Mouse (Mus musculus) hindbrain, embryonic 11.5 days (tissue): ENCODE results near the gene Lrrc17. TPM values are rescaled to one million over a fixed set of nuclear protein-coding genes. Genes with fewer than 3 reads are reported as not detected.

Source experiments
- ATAC-seq: fragments of 200-750 bp; cut with Nextera tagmentation; 2 replicates; pipeline ENCODE4 v1.8.0; 2017; ENCODE audit warnings: mild to moderate bottlenecking, moderate TSS enrichment, moderate library complexity; ENCODE audit not compliant: low FRiP score
- DNase-seq: peaks from one replicate; pipeline ENCODE4 v3.0.0-alpha.2; 2015; ENCODE audit warnings: low spot score
- H3K27ac ChIP-seq: fragments of 300-500 bp; sonication (generic); 2 replicates; pipeline ENCODE4 v1.5.1; 2014; ENCODE audit warnings: mild to moderate bottlenecking, low read depth, low read length
- H3K27me3 ChIP-seq: fragments of 300-500 bp; sonication (generic); 2 replicates; pipeline ENCODE4 v1.6.1; 2014; ENCODE audit warnings: mild to moderate bottlenecking, low read length, moderate library complexity, mixed read lengths; ENCODE audit not compliant: control insufficient read depth, insufficient read depth
- H3K36me3 ChIP-seq: fragments of 300-500 bp; sonication (generic); 2 replicates; pipeline ENCODE4 v1.6.1; 2014; ENCODE audit warnings: mild to moderate bottlenecking, low read length, moderate library complexity, mixed read lengths; ENCODE audit not compliant: control insufficient read depth, insufficient read depth
- H3K4me1 ChIP-seq: fragments of 300-500 bp; sonication (generic); replicated peaks from 2 replicates; pipeline ENCODE4 v1.6.1; 2014; ENCODE audit warnings: low read length, mixed read lengths; ENCODE audit not compliant: control insufficient read depth, insufficient read depth
- H3K4me2 ChIP-seq: fragments of 300-500 bp; sonication (generic); replicated peaks from 2 replicates; pipeline ENCODE4 v1.6.1; 2014; ENCODE audit warnings: mild to moderate bottlenecking, low read depth, low read length
- H3K4me3 ChIP-seq: fragments of 300-500 bp; sonication (generic); 2 replicates; pipeline ENCODE4 v1.5.1; 2014; ENCODE audit warnings: low read depth, low read length
- H3K9ac ChIP-seq: fragments of 300-500 bp; sonication (generic); 2 replicates; pipeline ENCODE4 v1.6.1; 2014; ENCODE audit warnings: low read depth, low read length
- H3K9me3 ChIP-seq: fragments of 300-500 bp; sonication (generic); 2 replicates; pipeline ENCODE4 v1.6.1; 2016; ENCODE audit warnings: low read length; ENCODE audit not compliant: control insufficient read depth
- WGBS: fragments of 180-500 bp; shearing (Covaris S2); extraction: QIAGEN DNeasy Blood & Tissue Kit; methylation state at CpG from one replicate; pipeline ENCODE4 v1.1.7; 2014; 5-methylcytosine and 5-hydroxymethylcytosine counted together
- polyA plus RNA-seq: library from polyadenylated mRNA; unstranded; fragments of >200 nt; fragmentation: Nextera tagmentation; extraction: Ambion mirVana; gene quantifications from 2 replicates; pipeline ENCODE4 v1.2.1, GENCODE M21; 2014

The Lrrc17 gene
- polyA plus RNA-seq, 1 experiment from 2014 or later = 27.3 TPM

DNA sequence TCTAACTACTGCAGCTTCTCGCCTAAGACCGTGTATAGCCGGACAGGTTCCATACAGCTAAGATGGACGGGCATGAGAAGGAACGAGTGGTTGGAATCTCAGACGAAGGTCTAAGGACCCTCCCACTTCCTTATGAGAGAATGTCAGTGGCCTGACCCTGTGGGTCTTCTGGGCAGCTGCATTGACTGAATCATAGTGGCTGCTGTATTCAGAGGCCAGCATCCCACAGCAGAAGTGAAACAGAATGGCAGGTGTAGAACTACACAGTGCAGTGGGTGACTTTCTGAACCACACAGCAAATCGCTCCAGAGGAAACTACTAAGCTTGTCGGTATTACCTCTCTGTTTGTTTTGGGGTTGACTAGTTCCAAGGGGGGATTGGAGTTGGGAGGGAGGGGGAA, 38.2 kb upstream of the Lrrc17 start:
- Histone ChIP-seq H3K27me3 (no peaks in the 10 kb centered on the region), H3K9me3 (no peaks in the 10 kb centered on the region), H3K4me3 (no peak overlapping the region), H3K9ac (no peak overlapping the region), H3K27ac (no peak overlapping the region), H3K4me1 (no peaks in the 10 kb centered on the region), H3K36me3 (no peaks in the 10 kb centered on the region), H3K4me2 (no peak overlapping the region)
- ATAC-seq = no peak
- DNase-seq = no peak
- WGBS = 87% methylated on average over 8 of the region's 8 CpGs

DNA sequence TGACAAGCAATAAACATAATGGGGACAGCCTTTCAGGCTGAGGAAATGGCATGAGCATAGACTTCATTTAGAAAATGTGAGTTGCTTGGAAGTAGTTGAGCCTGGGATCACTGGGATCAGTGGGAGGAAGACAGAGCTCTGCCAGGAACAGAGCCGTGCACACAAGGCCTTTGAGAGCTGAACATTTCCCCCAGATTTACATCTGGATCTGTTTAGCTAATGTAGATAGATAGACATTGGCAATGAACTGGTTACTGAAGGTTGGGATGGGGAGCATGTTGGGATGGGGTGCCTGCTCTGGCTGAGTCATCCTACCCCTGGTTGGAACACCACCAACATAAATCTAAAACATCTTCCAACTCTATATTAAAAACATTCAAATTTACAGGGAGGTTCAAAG, 36.5 kb upstream of the Lrrc17 start:
- ATAC-seq (no peak), DNase-seq (no peak)
- H3K9ac ChIP-seq = no peak overlapping the region
- no peaks in the 10 kb centered on the region for H3K36me3 ChIP-seq
- H3K4me1 ChIP-seq = no peaks in the 10 kb centered on the region
- H3K4me3 ChIP-seq = no peak overlapping the region
- H3K4me2 ChIP-seq = no peak overlapping the region
- H3K27me3 ChIP-seq = no peaks in the 10 kb centered on the region
- WGBS = 57% methylated on average over 1 of the region's 1 CpGs
- no peaks in the 10 kb centered on the region for H3K9me3 ChIP-seq
- no peak overlapping the region for H3K27ac ChIP-seq

DNA sequence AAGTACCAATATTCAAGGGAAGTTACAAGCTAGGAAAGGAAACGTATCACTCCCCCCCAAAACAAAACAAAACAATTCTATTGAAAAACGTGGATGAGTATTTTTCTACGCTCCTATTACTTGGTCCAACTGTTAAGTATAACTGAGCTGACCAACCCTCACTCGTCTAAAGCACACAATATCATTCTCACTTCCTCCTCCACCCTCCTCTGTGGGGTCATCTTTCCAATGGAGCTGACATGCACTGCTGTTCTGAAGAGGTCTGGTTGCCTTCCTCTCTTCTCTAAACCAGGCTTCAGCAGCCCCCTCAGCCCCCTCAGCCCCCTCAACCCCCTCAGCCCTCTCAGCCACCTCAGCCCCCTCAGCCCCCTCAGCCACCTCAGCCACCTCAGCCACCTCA, 33.6 kb upstream of the Lrrc17 start:
- Histone ChIP-seq H3K36me3 (no peaks in the 10 kb centered on the region), H3K4me1 (no peaks in the 10 kb centered on the region), H3K4me3 (no peak overlapping the region), H3K9me3 (no peaks in the 10 kb centered on the region), H3K27ac (no peak overlapping the region), H3K4me2 (no peak overlapping the region), H3K9ac (no peak overlapping the region), H3K27me3 (no peaks in the 10 kb centered on the region)
- WGBS = 78% methylated on average over 4 of the region's 4 CpGs
- no peak for ATAC-seq
- no peak for DNase-seq

DNA sequence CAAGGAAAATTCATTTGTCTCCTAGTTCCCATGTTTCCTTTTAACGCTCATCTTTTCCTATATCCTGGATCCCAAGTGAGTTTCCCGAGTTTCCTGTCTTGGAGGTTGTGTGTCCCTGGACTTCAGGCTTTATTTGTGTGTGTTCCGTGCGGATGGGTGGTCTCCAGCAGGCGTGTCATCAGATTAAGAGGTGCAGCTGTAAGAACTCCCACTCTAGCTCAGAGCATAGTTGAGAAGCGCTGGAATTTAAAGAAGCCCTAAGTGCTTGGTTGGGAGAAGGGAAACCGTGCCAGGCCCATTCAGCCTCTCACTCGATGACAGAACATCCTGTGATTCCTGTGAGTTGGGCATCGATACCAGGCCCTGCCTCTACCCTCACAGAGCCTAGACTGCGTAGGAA, 30.0 kb upstream of the Lrrc17 start:
- 78% methylated on average over 10 of the region's 10 CpGs for WGBS
- H3K4me1 ChIP-seq = no peaks in the 10 kb centered on the region
- H3K27me3 ChIP-seq = no peaks in the 10 kb centered on the region
- no peak overlapping the region for H3K4me3 ChIP-seq
- no peak overlapping the region for H3K9ac ChIP-seq
- H3K4me2 ChIP-seq = no peak overlapping the region
- no peaks in the 10 kb centered on the region for H3K9me3 ChIP-seq
- no peak for ATAC-seq
- DNase-seq = no peak
- no peak overlapping the region for H3K27ac ChIP-seq
- no peaks in the 10 kb centered on the region for H3K36me3 ChIP-seq

DNA sequence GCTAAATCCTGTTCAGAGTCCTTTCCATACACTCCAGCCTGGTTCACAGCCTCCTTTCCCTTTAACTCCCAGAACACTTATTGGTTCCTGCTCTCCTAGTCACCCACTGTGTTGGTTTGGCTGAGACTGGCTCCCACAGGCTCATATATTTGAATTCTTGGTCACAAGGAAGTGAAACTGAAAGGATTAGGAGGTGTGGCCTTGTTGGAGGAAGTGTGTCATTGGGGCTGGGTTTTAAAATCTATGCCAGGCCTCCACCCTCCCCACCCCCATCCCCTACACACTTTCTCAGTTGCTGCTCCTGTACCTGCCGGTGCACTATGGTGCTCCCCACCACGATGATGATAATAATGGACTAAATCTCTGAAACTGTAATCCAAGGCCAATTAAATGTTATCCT, 25.8 kb upstream of the Lrrc17 start:
- ATAC-seq = no peak

DNA sequence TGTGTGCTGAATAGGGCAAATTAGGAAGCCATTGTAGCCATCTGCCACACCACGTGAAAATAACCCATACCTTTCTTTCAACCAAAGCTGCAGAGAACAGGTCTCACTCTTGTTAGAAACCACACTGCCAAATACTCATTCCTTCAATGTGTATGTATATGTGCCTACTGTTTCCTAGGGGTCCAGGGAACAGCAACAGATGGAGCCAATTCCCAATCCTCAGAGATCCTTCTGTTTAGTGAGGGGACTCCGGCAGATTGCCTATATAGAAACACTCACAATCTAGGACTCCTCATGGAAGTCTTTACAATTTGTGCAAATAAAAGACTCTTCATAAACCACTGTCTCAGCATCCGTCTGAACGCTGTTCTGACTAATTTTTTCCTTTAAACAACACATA, 25.2 kb upstream of the Lrrc17 start:
- Histone ChIP-seq H3K4me2 (no peak overlapping the region), H3K9me3 (no peaks in the 10 kb centered on the region), H3K36me3 (no peaks in the 10 kb centered on the region), H3K4me1 (no peaks in the 10 kb centered on the region), H3K27me3 (no peaks in the 10 kb centered on the region), H3K4me3 (no peak overlapping the region), H3K9ac (no peak overlapping the region), H3K27ac (no peak overlapping the region)
- ATAC-seq (no peak), DNase-seq (no peak)
- 77% methylated on average over 4 of the region's 4 CpGs for WGBS

More for the DNA sequence above, 25.8 kb upstream of the Lrrc17 start:
- Histone ChIP-seq H3K36me3 (no peaks in the 10 kb centered on the region), H3K4me3 (no peak overlapping the region), H3K9me3 (no peaks in the 10 kb centered on the region), H3K27ac (no peak overlapping the region), H3K9ac (no peak overlapping the region), H3K4me2 (no peak overlapping the region), H3K27me3 (no peaks in the 10 kb centered on the region), H3K4me1 (no peaks in the 10 kb centered on the region)
- 100% methylated on average over 2 of the region's 2 CpGs for WGBS
- DNase-seq = no peak

DNA sequence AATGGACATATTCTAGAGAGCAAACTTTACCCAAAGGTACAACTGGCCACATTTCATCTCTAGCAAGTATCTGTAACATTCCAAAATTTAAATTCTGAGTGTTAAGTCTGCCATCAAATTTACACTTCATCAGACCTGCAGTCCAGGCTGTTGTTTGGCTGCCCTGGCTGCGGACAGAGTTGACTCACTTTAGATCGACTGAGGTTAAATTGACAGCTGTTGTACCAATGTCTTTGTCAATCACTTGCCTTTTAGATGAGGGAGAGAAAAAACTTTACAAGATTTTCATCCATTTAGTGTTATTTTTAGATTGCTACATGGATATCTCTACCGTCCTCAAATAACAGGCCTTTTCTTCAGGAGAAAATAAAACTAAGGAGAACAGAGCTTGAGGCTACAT, 24.2 kb upstream of the Lrrc17 start:
- 80% methylated on average over 3 of the region's 3 CpGs for WGBS
- Histone ChIP-seq H3K9ac (no peak overlapping the region), H3K4me2 (no peak overlapping the region), H3K36me3 (no peaks in the 10 kb centered on the region), H3K27ac (no peak overlapping the region), H3K9me3 (no peaks in the 10 kb centered on the region), H3K27me3 (no peaks in the 10 kb centered on the region), H3K4me3 (no peak overlapping the region), H3K4me1 (no peaks in the 10 kb centered on the region)
- no peak for DNase-seq
- no peak for ATAC-seq

DNA sequence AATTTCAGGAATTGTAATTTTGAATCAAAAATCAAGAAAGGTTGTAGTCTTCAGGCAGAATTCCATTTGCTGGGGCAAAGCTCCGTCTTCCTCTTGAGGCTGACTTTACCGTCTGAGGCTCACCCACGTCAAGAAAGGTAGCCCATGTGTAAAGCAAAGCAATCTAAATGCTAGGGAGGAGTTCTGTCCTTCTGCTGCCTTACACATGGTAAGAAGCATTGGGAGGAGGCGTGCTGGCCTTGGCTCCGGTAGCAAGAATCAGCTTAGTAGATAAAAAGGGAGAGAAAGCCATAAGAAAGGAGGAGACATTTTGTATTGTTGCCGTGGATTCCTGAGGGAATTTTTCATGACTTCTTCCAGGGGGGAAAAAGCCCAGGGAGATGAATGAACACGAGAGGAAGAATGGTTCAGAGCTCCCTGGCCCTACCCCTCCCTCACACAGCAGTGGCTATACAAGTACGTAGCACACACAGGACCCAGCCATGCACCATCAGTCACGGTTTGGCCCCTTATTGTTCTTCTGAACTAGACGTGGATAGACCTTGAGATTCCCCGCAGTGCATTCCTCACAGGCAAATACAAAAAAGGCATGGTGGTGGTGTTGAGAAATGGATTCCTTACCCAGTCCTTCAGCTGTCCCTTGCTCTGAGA, 16.4 kb upstream of the Lrrc17 start:
- Histone ChIP-seq H3K9me3 (no peaks in the 10 kb centered on the region), H3K4me3 (no peak overlapping the region), H3K9ac (no peak overlapping the region), H3K27me3 (no peaks in the 10 kb centered on the region; the same call in 1 of the 2 replicates), H3K4me1 (no peaks in the 10 kb centered on the region), H3K4me2 (no peak overlapping the region), H3K27ac (no peak overlapping the region), H3K36me3 (no peaks in the 10 kb centered on the region)
- peak; percentile 54 for DNase-seq
- WGBS = 28% methylated on average over 11 of the region's 11 CpGs
- ATAC-seq = peak; percentile 94

DNA sequence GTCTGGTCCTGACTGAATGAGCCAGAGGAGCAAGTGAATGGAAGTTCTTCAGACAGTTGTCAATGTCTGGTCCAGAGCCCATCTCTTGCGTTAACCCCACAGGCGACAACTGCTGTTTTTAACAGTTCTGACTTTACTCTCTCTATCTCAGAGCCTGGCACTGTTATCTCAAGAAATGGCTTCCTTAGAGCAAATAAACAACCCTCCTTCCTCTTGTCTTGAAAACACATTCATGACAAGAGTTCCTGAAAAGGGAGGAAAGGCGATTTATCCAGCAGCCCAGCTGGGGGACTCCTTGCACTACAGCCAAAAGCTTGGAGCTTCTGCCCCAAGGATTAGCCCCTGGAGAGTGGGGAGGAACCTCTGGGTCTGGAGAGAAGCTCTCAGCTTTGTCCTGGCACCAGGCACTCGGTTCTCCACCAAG, 15.9 kb upstream of the Lrrc17 start:
- Histone ChIP-seq H3K4me3 (no peak overlapping the region), H3K4me1 (no peaks in the 10 kb centered on the region), H3K27me3 (no peaks in the 10 kb centered on the region; the same call in 1 of the 2 replicates), H3K36me3 (no peaks in the 10 kb centered on the region), H3K9me3 (no peaks in the 10 kb centered on the region), H3K27ac (no peak overlapping the region), H3K9ac (no peak overlapping the region), H3K4me2 (no peak overlapping the region; the same call in 1 of the 2 replicates)
- ATAC-seq (no peak), DNase-seq (no peak)
- 47% methylated on average over 4 of the region's 4 CpGs for WGBS
